Mouse (Mus musculus) CH12.LX (cell line): ENCODE data around the gene 9130409I23Rik. TPM values are rescaled to one million over a fixed set of nuclear protein-coding genes. Genes with fewer than 3 reads are reported as not detected.

Experiments used
- DNase-seq: peaks from one replicate; pipeline ENCODE4 v3.0.0-alpha.2; 2013; ENCODE audit errors: extremely low read depth
- H3K27ac ChIP-seq: 2 replicates; pipeline ENCODE4 v1.5.1; 2012; ENCODE audit warnings: low read depth, mild to moderate bottlenecking, control low read depth, moderate library complexity; ENCODE audit not compliant: insufficient read depth
- H3K27me3 ChIP-seq: replicated peaks from 2 replicates; pipeline ENCODE3; 2012; ENCODE audit warnings: inconsistent platforms
- H3K36me3 ChIP-seq, 2 experiments: replicated peaks in 1 of 2; 2 replicates each; pipeline versions ENCODE3 to v1.6.1; 2012; ENCODE audit warnings: inconsistent platforms in 1 of 2, low read length in 1 of 2, mild to moderate bottlenecking in 1 of 2, mixed read lengths in 1 of 2, moderate library complexity in 1 of 2; ENCODE audit not compliant: control insufficient read depth in 1 of 2, insufficient read depth in 1 of 2
- H3K4me1 ChIP-seq, 2 experiments: 2 replicates each; pipeline ENCODE4 v1.6.1; 2012; ENCODE audit warnings: inconsistent platforms in 1 of 2, moderate library complexity in 1 of 2; ENCODE audit not compliant: insufficient read depth in 2 of 2, control insufficient read depth in 1 of 2
- H3K4me2 ChIP-seq: 2 replicates; pipeline ENCODE4 v1.6.1; 2012; ENCODE audit warnings: low read depth, mild to moderate bottlenecking, control low read depth; ENCODE audit not compliant: poor library complexity, insufficient read depth, severe bottlenecking
- H3K4me3 ChIP-seq, 3 experiments: fragments of 150-350 bp in 1 of 3; sonication (generic) in 1 of 3; replicated peaks in 1 of 3; 2 replicates each; pipeline versions ENCODE3 to v1.5.1; 2011 to 2012; ENCODE audit warnings: low read depth in 2 of 3, low read length in 2 of 3, mild to moderate bottlenecking in 2 of 3, moderate library complexity in 2 of 3, control low read depth in 1 of 3, improper control_type of control experiment in 1 of 3, inconsistent platforms in 1 of 3, mixed read lengths in 1 of 3; ENCODE audit not compliant: poor library complexity in 1 of 3
- H3K79me2 ChIP-seq: replicated peaks from 2 replicates; pipeline ENCODE4 v1.6.1; 2012; ENCODE audit warnings: mild to moderate bottlenecking, moderate library complexity; ENCODE audit not compliant: control insufficient read depth, poor library complexity, insufficient read depth, severe bottlenecking; ENCODE audit errors: extremely low read depth
- H3K9ac ChIP-seq: 2 replicates; pipeline ENCODE4 v1.6.1; 2012; ENCODE audit warnings: low read depth, mild to moderate bottlenecking, control low read depth, moderate library complexity; ENCODE audit not compliant: insufficient read depth
- H3K9me3 ChIP-seq: replicated peaks from 2 replicates; pipeline ENCODE3; 2012; ENCODE audit warnings: low read length, inconsistent platforms, mixed read lengths
- BHLHE40 ChIP-seq: IDR thresholded peaks from 2 replicates; pipeline ENCODE4 v1.6.1; 2011; ENCODE audit warnings: mild to moderate bottlenecking, low read depth, low read length, improper control_type of control experiment
- CHD1 ChIP-seq: IDR thresholded peaks from 2 replicates; pipeline ENCODE4 v1.6.1; 2012; ENCODE audit warnings: low read depth, low read length, improper control_type of control experiment, inconsistent platforms
- CHD2 ChIP-seq: IDR thresholded peaks from 2 replicates; pipeline ENCODE4 v1.6.1; 2011; ENCODE audit warnings: low read length, improper control_type of control experiment
- ELF1 ChIP-seq: IDR thresholded peaks from 2 replicates; pipeline ENCODE4 v1.6.1; 2014; ENCODE audit warnings: low read depth, mild to moderate bottlenecking, inconsistent platforms, low read length, improper control_type of control experiment
- EP300 ChIP-seq: IDR thresholded peaks from 2 replicates; pipeline ENCODE4 v1.6.1; 2011; ENCODE audit warnings: low read length, improper control_type of control experiment
- ETS1 ChIP-seq: conservative IDR thresholded peaks from 2 replicates; pipeline ENCODE4 v1.6.1; 2012; ENCODE audit warnings: low read depth, mild to moderate bottlenecking, inconsistent platforms, low read length, improper control_type of control experiment, moderate library complexity
- GABPA ChIP-seq: IDR thresholded peaks from 2 replicates; pipeline ENCODE4 v1.6.1; 2012; ENCODE audit warnings: low read depth, low read length, improper control_type of control experiment, inconsistent platforms; ENCODE audit not compliant: insufficient replicate concordance
- IRF4 ChIP-seq: IDR thresholded peaks from 2 replicates; pipeline ENCODE4 v1.6.1; 2014; ENCODE audit warnings: low read depth, mild to moderate bottlenecking, inconsistent platforms, low read length, improper control_type of control experiment
- JUN ChIP-seq: IDR thresholded peaks from 2 replicates; pipeline ENCODE4 v1.6.1; 2011; ENCODE audit warnings: low read depth, mild to moderate bottlenecking, low read length, improper control_type of control experiment, moderate library complexity; ENCODE audit not compliant: insufficient read depth
- MAFK ChIP-seq: IDR thresholded peaks from 2 replicates; pipeline ENCODE4 v1.6.1; 2011; ENCODE audit warnings: low read length, improper control_type of control experiment; ENCODE audit not compliant: insufficient replicate concordance
- MAX ChIP-seq: IDR thresholded peaks from 2 replicates; pipeline ENCODE4 v1.6.1; 2011; ENCODE audit warnings: low read length, improper control_type of control experiment
- MEF2A ChIP-seq: IDR thresholded peaks from 2 replicates; pipeline ENCODE4 v1.6.1; 2014; ENCODE audit warnings: low read depth, mild to moderate bottlenecking, inconsistent platforms, low read length, improper control_type of control experiment, borderline replicate concordance
- MYC ChIP-seq: IDR thresholded peaks from 2 replicates; pipeline ENCODE4 v1.6.1; 2011; ENCODE audit warnings: low read depth, mild to moderate bottlenecking, improper control_type of control experiment, low read length
- NELFE ChIP-seq: IDR thresholded peaks from 2 replicates; pipeline ENCODE4 v1.6.1; 2011; ENCODE audit warnings: low read depth, low read length, improper control_type of control experiment
- PAX5 ChIP-seq: IDR thresholded peaks from 2 replicates; pipeline ENCODE4 v1.6.1; 2012; ENCODE audit warnings: low read length, inconsistent platforms, mixed read lengths
- POLR2A ChIP-seq: IDR thresholded peaks from 2 replicates; pipeline ENCODE4 v1.6.1; 2011; ENCODE audit warnings: low read depth, mild to moderate bottlenecking, improper control_type of control experiment, low read length
- POLR2AphosphoS2 ChIP-seq: IDR thresholded peaks from 2 replicates; pipeline ENCODE4 v1.6.1; 2011; ENCODE audit warnings: low read depth, low read length, improper control_type of control experiment
- RAD21 ChIP-seq: IDR thresholded peaks from 2 replicates; pipeline ENCODE4 v1.6.1; 2011; ENCODE audit warnings: low read depth, mild to moderate bottlenecking, low read length, improper control_type of control experiment, moderate library complexity
- RCOR1 ChIP-seq: conservative IDR thresholded peaks from 2 replicates; pipeline ENCODE4 v1.6.1; 2012; ENCODE audit warnings: low read depth, mild to moderate bottlenecking, inconsistent platforms, low read length, improper control_type of control experiment
- SIN3A ChIP-seq: IDR thresholded peaks from 2 replicates; pipeline ENCODE4 v1.6.1; 2012; ENCODE audit warnings: low read length, improper control_type of control experiment, inconsistent platforms
- SMC3 ChIP-seq: IDR thresholded peaks from 2 replicates; pipeline ENCODE4 v1.6.1; 2011; ENCODE audit warnings: low read depth, low read length, improper control_type of control experiment
- TCF12 ChIP-seq: IDR thresholded peaks from 2 replicates; pipeline ENCODE4 v1.6.1; 2014; ENCODE audit warnings: low read depth, mild to moderate bottlenecking, inconsistent platforms, low read length, improper control_type of control experiment
- USF1 ChIP-seq: IDR thresholded peaks from 2 replicates; pipeline ENCODE4 v1.6.1; 2014; ENCODE audit warnings: low read depth, mild to moderate bottlenecking, inconsistent platforms, low read length, improper control_type of control experiment
- ZC3H11A ChIP-seq: IDR thresholded peaks from 2 replicates; pipeline ENCODE4 v1.6.1; 2012; ENCODE audit warnings: low read depth, mild to moderate bottlenecking, inconsistent platforms, low read length, improper control_type of control experiment
- ZMIZ1 ChIP-seq: IDR thresholded peaks from 2 replicates; pipeline ENCODE4 v1.6.1; 2012; ENCODE audit warnings: low read depth, mild to moderate bottlenecking, inconsistent platforms, low read length, improper control_type of control experiment
- dilution Hi-C: fragments of 300-500 bp; cut with MboI; formaldehyde crosslinking; loops from 2 replicates; pipeline ENCODE4 v1.14.3; 2020; ENCODE audit warnings: low sequenced_read_pairs; ENCODE audit not compliant: extremely low pct_unique_long_range_greater_than_20kb, extremely low pct_ligation_motif_present
- in situ Hi-C: fragments of 300-500 bp; cut with MboI; formaldehyde crosslinking; loops from 3 replicates; pipeline ENCODE4 v1.14.3; 2019; ENCODE audit warnings: low sequenced_read_pairs, low pct_ligation_motif_present, low pct_unique_long_range_greater_than_20kb, mixed read lengths
- polyA plus RNA-seq: library from polyadenylated mRNA; unstranded; fragments of >175 nt; gene quantifications from 2 replicates; pipeline ENCODE4 v1.2.1, GENCODE M21; 2012; ENCODE audit warnings: low read depth; ENCODE audit not compliant: insufficient read length
- total RNA-seq, 2 experiments: library from RNA; depleted of rRNA; stranded (reverse); fragments of 300-350 nt in 1 of 2; fragments of >200 nt in 1 of 2; gene quantifications; 2 replicates each; pipeline ENCODE4 v1.2.3; 2012 to 2014

The 9130409I23Rik gene
- total and polyA plus RNA-seq, 3 experiments, result not detected

DNA sequence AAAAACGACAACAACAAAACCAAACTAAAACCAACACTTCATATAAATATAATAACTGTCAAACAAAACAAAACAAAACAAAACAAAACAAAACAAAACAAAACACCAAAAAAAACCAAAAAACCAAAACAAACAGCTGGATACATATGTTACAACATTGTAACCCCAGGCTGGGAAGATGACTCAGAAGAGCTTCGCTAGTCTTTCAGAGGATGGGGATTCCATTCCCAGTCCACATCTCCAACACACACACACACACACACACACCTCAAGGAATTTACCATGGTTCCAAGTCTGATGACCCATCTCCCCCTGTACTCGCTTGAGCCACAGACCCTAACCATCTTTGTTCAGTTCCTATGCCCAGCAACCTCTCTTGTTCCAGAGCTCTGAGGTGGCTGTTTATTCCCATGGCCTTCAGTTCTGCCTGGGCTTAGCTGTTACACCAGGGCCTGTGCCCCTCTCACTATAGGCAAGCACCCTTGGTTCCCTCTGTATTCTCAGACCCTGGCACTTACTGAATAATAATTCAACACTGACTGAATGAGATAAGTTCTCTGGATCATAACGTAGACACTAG lies 41.9 kb upstream of the 9130409I23Rik start:
- DNase-seq, result no peak
- no peak overlapping the region for H3K27ac ChIP-seq
- H3K27me3 ChIP-seq, result no peaks in the 10 kb centered on the region
- no peaks in the 10 kb centered on the region for H3K79me2 ChIP-seq
- no peaks in the 10 kb centered on the region for H3K9me3 ChIP-seq
- in situ Hi-C loops, result loop anchor here (25.0 kb wide), 1 partner anchor 528 kb away; no protein-coding TSS in a partner anchor
- H3K4me1 ChIP-seq, result peaks cover 3 to 14% of the 10 kb centered on the region in 2 experiments; a peak in 3 of 4 replicates
- no peak overlapping the region for H3K4me2 ChIP-seq
- dilution Hi-C loops, result no loop called here
- H3K9ac ChIP-seq, result no peak overlapping the region
- no peak overlapping the region for H3K4me3 ChIP-seq
- peaks cover 0 to 9% of the 10 kb centered on the region in 2 experiments for H3K36me3 ChIP-seq
- TF ChIP-seq ZMIZ1 (no peak), EP300 (no peak), USF1 (no peak), MEF2A (no peak), ELF1 (no peak), MAX (no peak), RAD21 (no peak), RCOR1 (no peak), BHLHE40 (no peak), POLR2A (no peak), GABPA (no peak), ZC3H11A (no peak), TCF12 (no peak), MYC (no peak), NELFE (no peak), CHD1 (no peak)

DNA sequence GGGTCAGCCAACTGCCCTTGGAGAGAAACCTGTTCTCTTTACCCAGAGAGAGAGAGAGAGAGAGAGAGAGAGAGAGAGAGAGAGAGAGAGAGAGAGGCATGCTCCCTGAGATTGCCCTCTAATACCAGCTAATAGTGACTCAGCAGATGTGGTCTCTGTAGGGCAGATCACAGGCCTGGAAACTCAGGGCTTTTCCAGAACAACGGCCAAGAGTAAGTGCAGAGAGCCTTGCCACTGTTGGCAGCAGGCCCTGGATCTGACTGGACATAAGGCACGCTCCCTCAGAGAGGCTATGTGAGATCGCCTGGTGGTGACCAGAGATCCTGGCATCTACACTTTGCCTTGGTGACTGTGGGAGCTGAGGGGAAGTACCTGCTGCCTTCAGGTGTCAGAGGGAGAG lies 41.3 kb upstream of the 9130409I23Rik start:
- no peak overlapping the region for H3K27ac ChIP-seq
- H3K4me2 ChIP-seq, result no peak overlapping the region
- DNase-seq, result no peak
- TF ChIP-seq MYC (no peak), BHLHE40 (no peak), CHD2 (no peak), JUN (no peak), PAX5 (no peak), MAFK (no peak), SIN3A (no peak), GABPA (no peak), ZC3H11A (no peak), RCOR1 (no peak), CHD1 (no peak), RAD21 (no peak), NELFE (no peak), SMC3 (no peak), ETS1 (no peak), MAX (no peak), IRF4 (no peak), POLR2AphosphoS2 (no peak), TCF12 (no peak)
- TF ChIP-seq, all 38 proteins: peak for 0
- no peaks in the 10 kb centered on the region for H3K27me3 ChIP-seq
- no peaks in the 10 kb centered on the region for H3K9me3 ChIP-seq
- no peak overlapping the region for H3K4me3 ChIP-seq
- in situ Hi-C loops, result loop anchor here (25.0 kb wide), 1 partner anchor 528 kb away; no protein-coding TSS in a partner anchor
- dilution Hi-C loops, result no loop called here
- peaks cover 3 to 16% of the 10 kb centered on the region in 2 experiments; a peak in 3 of 4 replicates for H3K4me1 ChIP-seq
- H3K36me3 ChIP-seq, result peaks cover 0 to 9% of the 10 kb centered on the region in 2 experiments
- H3K79me2 ChIP-seq, result no peaks in the 10 kb centered on the region
- no peak overlapping the region for H3K9ac ChIP-seq
